Mouse (Mus musculus) neural tube, embryonic 15.5 days (tissue): ENCODE results near the gene Crym. TPM values are rescaled to one million over a fixed set of nuclear protein-coding genes. Genes with fewer than 3 reads are reported as not detected.

Experiments
- ATAC-seq: fragments of 200-750 bp; cut with Nextera tagmentation; 2 replicates; pipeline ENCODE4 v1.8.0; 2017; ENCODE audit warnings: mild to moderate bottlenecking, moderate TSS enrichment, moderate library complexity; ENCODE audit not compliant: low FRiP score
- H3K27ac ChIP-seq: fragments of 300-500 bp; sonication (generic); replicated peaks from 2 replicates; pipeline ENCODE4 v1.5.1; 2015; ENCODE audit warnings: mild to moderate bottlenecking, inconsistent platforms
- H3K27me3 ChIP-seq: fragments of 300-500 bp; sonication (generic); replicated peaks from 2 replicates; pipeline ENCODE4 v1.6.1; 2015; ENCODE audit warnings: inconsistent platforms
- H3K36me3 ChIP-seq: fragments of 300-500 bp; sonication (generic); 2 replicates; pipeline ENCODE4 v1.6.1; 2015; ENCODE audit warnings: inconsistent platforms
- H3K4me1 ChIP-seq: fragments of 300-500 bp; sonication (generic); 2 replicates; pipeline ENCODE4 v1.6.1; 2015; ENCODE audit warnings: inconsistent platforms
- H3K4me2 ChIP-seq: fragments of 300-500 bp; sonication (generic); 2 replicates; pipeline ENCODE4 v1.6.1; 2015; ENCODE audit warnings: inconsistent platforms, mild to moderate bottlenecking, moderate library complexity
- H3K4me3 ChIP-seq: fragments of 300-500 bp; sonication (generic); replicated peaks from 2 replicates; pipeline ENCODE4 v1.5.1; 2015; ENCODE audit warnings: mild to moderate bottlenecking, inconsistent platforms
- H3K9ac ChIP-seq: fragments of 300-500 bp; sonication (generic); replicated peaks from 2 replicates; pipeline ENCODE4 v1.6.1; 2015; ENCODE audit warnings: mild to moderate bottlenecking, inconsistent platforms
- H3K9me3 ChIP-seq: fragments of 300-500 bp; sonication (generic); replicated peaks from 2 replicates; pipeline ENCODE4 v1.6.1; 2016; ENCODE audit warnings: inconsistent platforms
- WGBS: fragments of 180-500 bp; shearing (Covaris S2); methylation state at CpG from one replicate; pipeline ENCODE4 v1.1.7; 2015; ENCODE audit warnings: mixed read lengths; 5-methylcytosine and 5-hydroxymethylcytosine counted together
- polyA plus RNA-seq: library from polyadenylated mRNA; unstranded; fragments of >200 nt; fragmentation: Nextera tagmentation; extraction: Ambion mirVana; gene quantifications from 2 replicates; pipeline ENCODE4 v1.2.1, GENCODE M21; 2015

Crym gene
- polyA plus RNA-seq, result 9.0 and 9.9 TPM in 2 replicates

GRCm38 (mm10) chr7:120201771-120202170 is at the start of gene Crym:
Crym (minus strand) TSS chr7:120202111.
- ATAC-seq, result peak; percentile 28; the same call in 1 of the 2 replicates
- 4% methylated on average over 26 of the region's 26 CpGs for whole genome bisulfite sequencing
- Histone ChIP-seq H3K4me3 (peak within 1 kb of the TSS; percentile 34), H3K9ac (peak within 1 kb of the TSS; percentile 36), H3K27me3 (peaks cover 39% of the 10 kb centered on the region), H3K4me2 (peak within 1 kb of the TSS; percentile 64), H3K27ac (no peak within 1 kb of the TSS), H3K9me3 (no peaks in the 10 kb centered on the region), H3K4me1 (peaks cover 19% of the 10 kb centered on the region), H3K36me3 (no peaks in the 10 kb centered on the region)

GRCm38 (mm10) chr7:120241092-120241491 is 39.2 kb upstream of the Crym start:
- no peaks in the 10 kb centered on the region for H3K9me3 ChIP-seq
- H3K4me3 ChIP-seq, result no peak overlapping the region
- no peaks in the 10 kb centered on the region for H3K4me1 ChIP-seq
- H3K9ac ChIP-seq, result no peak overlapping the region
- no peaks in the 10 kb centered on the region for H3K27me3 ChIP-seq
- H3K36me3 ChIP-seq, result no peaks in the 10 kb centered on the region
- H3K27ac ChIP-seq, result no peak overlapping the region
- H3K4me2 ChIP-seq, result no peak overlapping the region
- ATAC-seq, result no peak

- H3K27me3 ChIP-seq, result no peaks in the 10 kb centered on the region
These were observed 26.6 kb upstream of the Crym start for GRCm38 (mm10) chr7:120228541-120228940.

GRCm38 (mm10) chr7:120205989-120206388 is 4.1 kb upstream of the Crym start:
- no peak overlapping the region for H3K4me2 ChIP-seq
- H3K4me1 ChIP-seq, result peaks cover 16% of the 10 kb centered on the region
- WGBS, result 67% methylated on average over 9 of the region's 9 CpGs
- H3K27ac ChIP-seq, result no peak overlapping the region
- H3K27me3 ChIP-seq, result peaks cover 20% of the 10 kb centered on the region
- no peak for ATAC-seq
- no peaks in the 10 kb centered on the region for H3K9me3 ChIP-seq
- H3K4me3 ChIP-seq, result no peak overlapping the region
- H3K36me3 ChIP-seq, result no peaks in the 10 kb centered on the region
- H3K9ac ChIP-seq, result no peak overlapping the region

More at GRCm38 (mm10) chr7:120228541-120228940, 26.6 kb upstream of the Crym start:
- Histone ChIP-seq H3K4me2 (no peak overlapping the region), H3K4me3 (no peak overlapping the region), H3K9ac (no peak overlapping the region), H3K36me3 (no peaks in the 10 kb centered on the region), H3K27ac (no peak overlapping the region), H3K9me3 (no peaks in the 10 kb centered on the region), H3K4me1 (no peaks in the 10 kb centered on the region)
- no peak for ATAC-seq

- peaks cover 39% of the 10 kb centered on the region for H3K27me3 ChIP-seq
- H3K9ac ChIP-seq, result no peak within 1 kb of the TSS
- peak within 1 kb of the TSS; percentile 44 for H3K4me2 ChIP-seq
- WGBS, result 10% methylated on average over 26 of the region's 26 CpGs
- no peak within 1 kb of the TSS for H3K4me3 ChIP-seq
- H3K36me3 ChIP-seq, result no peaks in the 10 kb centered on the region
- peak; percentile 81 for ATAC-seq
- H3K9me3 ChIP-seq, result no peaks in the 10 kb centered on the region
- H3K4me1 ChIP-seq, result peaks cover 19% of the 10 kb centered on the region
- H3K27ac ChIP-seq, result no peak within 1 kb of the TSS
These were observed 1.9 kb upstream of the Crym start, which contains the start of gene Abca14 for GRCm38 (mm10) chr7:120203789-120204188. Abca14 (plus strand) TSS chr7:120203961.

GRCm38 (mm10) chr7:120201231-120201744 is 623 bp downstream of the Crym start:
- Histone ChIP-seq H3K9ac (peak overlapping the region; percentile 36), H3K4me2 (peak overlapping the region; percentile 64), H3K36me3 (no peaks in the 10 kb centered on the region), H3K4me1 (peaks cover 19% of the 10 kb centered on the region), H3K4me3 (peak overlapping the region; percentile 34), H3K27ac (no peak overlapping the region), H3K27me3 (peaks cover 39% of the 10 kb centered on the region), H3K9me3 (no peaks in the 10 kb centered on the region)
- WGBS, result 2% methylated on average over 14 of the region's 14 CpGs
- peak; percentile 33; the same call in 1 of the 2 replicates for ATAC-seq

GRCm38 (mm10) chr7:120195207-120195606 is 6.7 kb downstream of the Crym start:
- 0 out of 2 replicates have a peak, but pooled peaks cover 2% of the 10 kb centered on the region for H3K4me1 ChIP-seq
- no peak overlapping the region for H3K4me3 ChIP-seq
- H3K9ac ChIP-seq, result no peak overlapping the region
- H3K9me3 ChIP-seq, result no peaks in the 10 kb centered on the region
- no peak for ATAC-seq
- WGBS, result 56% methylated on average over 4 of the region's 4 CpGs
- H3K4me2 ChIP-seq, result no peak overlapping the region
- no peaks in the 10 kb centered on the region for H3K36me3 ChIP-seq
- H3K27ac ChIP-seq, result no peak overlapping the region
- peaks cover 12% of the 10 kb centered on the region for H3K27me3 ChIP-seq

- no peak overlapping the region for H3K27ac ChIP-seq
- no peaks in the 10 kb centered on the region for H3K9me3 ChIP-seq
- H3K4me2 ChIP-seq, result no peak overlapping the region
- no peak for ATAC-seq
- 0 out of 2 replicates have a peak, but pooled peaks cover 3% of the 10 kb centered on the region for H3K4me1 ChIP-seq
- 86% methylated on average over 6 of the region's 6 CpGs for WGBS
- H3K36me3 ChIP-seq, result no peaks in the 10 kb centered on the region
- H3K9ac ChIP-seq, result no peak overlapping the region
- H3K4me3 ChIP-seq, result no peak overlapping the region
- H3K27me3 ChIP-seq, result no peaks in the 10 kb centered on the region
These were observed 9.1 kb downstream of the Crym start for GRCm38 (mm10) chr7:120192816-120193215.

- H3K27me3 ChIP-seq, result no peaks in the 10 kb centered on the region
- no peaks in the 10 kb centered on the region for H3K36me3 ChIP-seq
- ATAC-seq, result no peak
- no peak overlapping the region for H3K9ac ChIP-seq
- H3K4me1 ChIP-seq, result 0 out of 2 replicates have a peak, but pooled peaks cover 3% of the 10 kb centered on the region
- H3K9me3 ChIP-seq, result no peaks in the 10 kb centered on the region
- 66% methylated on average over 3 of the region's 3 CpGs for WGBS
- H3K4me2 ChIP-seq, result no peak overlapping the region
- H3K4me3 ChIP-seq, result no peak overlapping the region
- no peak overlapping the region for H3K27ac ChIP-seq
These were observed 9.7 kb downstream of the Crym start for GRCm38 (mm10) chr7:120192207-120192606.

GRCm38 (mm10) chr7:120190150-120190665 is 11.7 kb downstream of the Crym start:
- Histone ChIP-seq H3K4me1 (0 out of 2 replicates have a peak, but pooled peaks cover 3% of the 10 kb centered on the region), H3K4me3 (no peak overlapping the region), H3K9me3 (no peaks in the 10 kb centered on the region), H3K4me2 (no peak overlapping the region), H3K9ac (no peak overlapping the region), H3K36me3 (no peaks in the 10 kb centered on the region), H3K27ac (no peak overlapping the region), H3K27me3 (no peaks in the 10 kb centered on the region)
- 66% methylated on average over 8 of the region's 8 CpGs for WGBS
- no peak for ATAC-seq

GRCm38 (mm10) chr7:120189369-120190149 is 12.4 kb downstream of the Crym start:
- no peaks in the 10 kb centered on the region for H3K27me3 ChIP-seq
- WGBS, result 72% methylated on average over 8 of the region's 8 CpGs
- H3K4me1 ChIP-seq, result 0 out of 2 replicates have a peak, but pooled peaks cover 3% of the 10 kb centered on the region
- H3K4me3 ChIP-seq, result no peak overlapping the region
- no peak overlapping the region for H3K27ac ChIP-seq
- H3K4me2 ChIP-seq, result no peak overlapping the region
- no peak for ATAC-seq
- no peak overlapping the region for H3K9ac ChIP-seq
- H3K36me3 ChIP-seq, result no peaks in the 10 kb centered on the region
- H3K9me3 ChIP-seq, result no peaks in the 10 kb centered on the region

GRCm38 (mm10) chr7:120188946-120189345 is 13.0 kb downstream of the Crym start:
- H3K4me1 ChIP-seq, result 0 out of 2 replicates have a peak, but pooled peaks cover 3% of the 10 kb centered on the region
- no peak for ATAC-seq
- WGBS, result 91% methylated on average over 5 of the region's 5 CpGs

More at GRCm38 (mm10) chr7:120188946-120189345, 13.0 kb downstream of the Crym start:
- no peaks in the 10 kb centered on the region for H3K27me3 ChIP-seq
- no peaks in the 10 kb centered on the region for H3K9me3 ChIP-seq
- no peak overlapping the region for H3K9ac ChIP-seq
- H3K27ac ChIP-seq, result no peak overlapping the region
- H3K4me3 ChIP-seq, result no peak overlapping the region
- H3K36me3 ChIP-seq, result no peaks in the 10 kb centered on the region
- no peak overlapping the region for H3K4me2 ChIP-seq
